Mouse (Mus musculus): ENCODE data around the gene Plekhm2. TPM values are rescaled to one million over a fixed set of nuclear protein-coding genes. Genes with fewer than 3 reads are reported as not detected.

The Plekhm2 gene
- polyA plus RNA-seq, 1 experiment = not detected

DNA sequence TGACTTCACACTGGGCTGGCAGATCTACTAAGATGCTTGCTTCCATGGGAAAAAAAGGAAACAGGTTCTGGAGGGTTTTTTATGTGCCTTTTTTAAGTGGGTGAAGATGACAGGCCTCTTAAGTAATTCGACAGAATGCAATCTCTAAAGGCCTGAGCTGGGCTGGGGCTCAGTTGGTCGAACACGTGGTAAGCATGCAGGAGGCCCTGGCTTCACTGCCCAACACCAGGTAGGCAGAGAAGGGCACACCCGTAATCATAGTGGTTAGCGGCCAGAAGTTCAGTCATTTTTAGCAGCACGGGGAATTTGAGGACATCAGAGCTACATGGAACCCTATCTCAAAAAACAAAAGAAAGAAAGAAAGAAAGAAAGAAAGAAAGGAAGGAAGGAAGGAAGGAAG lies 10.2 kb downstream of the Plekhm2 start:
- H3K27ac ChIP-seq (ENCODE audit: insufficient read depth, low read depth, low read length) = no peak overlapping the region
- TF ChIP-seq CTCF (IDR thresholded peaks at IDR 0.05; ENCODE audit: insufficient read depth, low read depth, low read length) (no peak), POLR2A (IDR thresholded peaks at IDR 0.05; ENCODE audit: insufficient read depth, low read depth, low read length) (no peak)
- no peak overlapping the region for H3K4me3 ChIP-seq (ENCODE audit: insufficient read depth, low read depth, low read length)
- WGBS = 91% methylated on average over 6 of the region's 6 CpGs
- H3K4me1 ChIP-seq (ENCODE audit: control insufficient read depth, insufficient read depth, low read length) = peaks cover 43% of the 10 kb centered on the region

- WGBS = 60% methylated on average over 13 of the region's 13 CpGs
- no peak overlapping the region for H3K4me3 ChIP-seq (ENCODE audit: insufficient read depth, low read depth, low read length)
- H3K4me1 ChIP-seq (ENCODE audit: control insufficient read depth, insufficient read depth, low read length) = peaks cover 45% of the 10 kb centered on the region
- no peak overlapping the region for H3K27ac ChIP-seq (ENCODE audit: insufficient read depth, low read depth, low read length)
- TF ChIP-seq CTCF (IDR thresholded peaks at IDR 0.05; ENCODE audit: insufficient read depth, low read depth, low read length) = no peak
- TF ChIP-seq POLR2A (IDR thresholded peaks at IDR 0.05; ENCODE audit: insufficient read depth, low read depth, low read length) = no peak
Observed at GRCm38 (mm10) chr4:141653813-141654212, 10.9 kb downstream of the Plekhm2 start.

DNA sequence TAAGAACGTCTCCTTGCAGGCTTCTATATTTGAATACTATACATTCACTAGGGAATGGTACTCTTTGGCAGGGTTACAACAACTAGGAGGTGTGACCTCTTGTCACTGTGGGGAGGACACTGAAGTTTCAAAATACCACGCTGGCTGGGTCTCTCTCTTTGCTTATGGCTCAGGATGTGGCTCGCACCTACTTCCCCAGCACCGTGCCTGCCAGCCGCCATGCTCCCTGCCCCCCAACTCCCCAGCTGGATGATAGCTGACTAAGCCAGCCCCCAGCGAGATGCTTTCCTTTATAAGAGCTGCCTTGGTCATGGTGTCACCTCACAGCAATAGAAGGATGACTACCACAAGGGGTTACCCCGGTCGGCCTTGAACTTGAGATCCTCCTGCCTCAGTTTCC lies 11.7 kb downstream of the Plekhm2 start:
- TF ChIP-seq POLR2A (IDR thresholded peaks at IDR 0.05; ENCODE audit: insufficient read depth, low read depth, low read length) = no peak
- no peak for TF ChIP-seq CTCF (IDR thresholded peaks at IDR 0.05; ENCODE audit: insufficient read depth, low read depth, low read length)
- no peak overlapping the region for H3K27ac ChIP-seq (ENCODE audit: insufficient read depth, low read depth, low read length)
- H3K4me1 ChIP-seq (ENCODE audit: control insufficient read depth, insufficient read depth, low read length) = peaks cover 39% of the 10 kb centered on the region
- H3K4me3 ChIP-seq (ENCODE audit: insufficient read depth, low read depth, low read length) = no peak overlapping the region
- 61% methylated on average over 8 of the region's 8 CpGs for WGBS

DNA sequence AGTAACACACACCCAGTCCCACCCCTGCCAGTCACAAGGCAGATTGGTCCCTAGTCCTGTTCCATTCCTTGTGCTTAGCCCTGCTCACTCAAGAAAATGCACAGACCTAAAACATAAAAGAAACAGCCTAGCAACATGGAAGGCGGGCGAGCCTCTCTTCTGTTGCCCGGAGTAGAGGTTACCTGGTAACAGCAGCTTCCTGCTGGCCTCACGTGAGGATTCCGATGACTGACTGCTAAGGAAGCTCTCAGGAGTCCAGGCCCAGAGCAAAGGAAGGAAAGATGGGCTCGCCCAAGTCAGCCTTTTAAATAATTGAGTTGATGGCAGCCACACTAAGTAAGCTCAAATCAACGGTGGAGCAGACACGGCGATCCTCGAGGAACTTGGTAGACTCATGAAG lies 12.8 kb downstream of the Plekhm2 start:
- TF ChIP-seq CTCF (IDR thresholded peaks at IDR 0.05; ENCODE audit: insufficient read depth, low read depth, low read length) (no peak), POLR2A (IDR thresholded peaks at IDR 0.05; ENCODE audit: insufficient read depth, low read depth, low read length) (no peak)
- no peak overlapping the region for H3K4me3 ChIP-seq (ENCODE audit: insufficient read depth, low read depth, low read length)
- H3K4me1 ChIP-seq (ENCODE audit: control insufficient read depth, insufficient read depth, low read length) = peaks cover 35% of the 10 kb centered on the region
- H3K27ac ChIP-seq (ENCODE audit: insufficient read depth, low read depth, low read length) = no peak overlapping the region
- WGBS = 90% methylated on average over 10 of the region's 10 CpGs

- H3K4me3 ChIP-seq (ENCODE audit: insufficient read depth, low read depth, low read length) = no peak overlapping the region
- H3K27ac ChIP-seq (ENCODE audit: insufficient read depth, low read depth, low read length) = no peak overlapping the region
- peaks cover 32% of the 10 kb centered on the region for H3K4me1 ChIP-seq (ENCODE audit: control insufficient read depth, insufficient read depth, low read length)
- 65% methylated on average over 6 of the region's 6 CpGs for WGBS
- TF ChIP-seq POLR2A (IDR thresholded peaks at IDR 0.05; ENCODE audit: insufficient read depth, low read depth, low read length) (no peak), CTCF (IDR thresholded peaks at IDR 0.05; ENCODE audit: insufficient read depth, low read depth, low read length) (no peak)
Observed at GRCm38 (mm10) chr4:141651286-141651685, 13.4 kb downstream of the Plekhm2 start.

GRCm38 (mm10) chr4:141649244-141649643 lies 15.5 kb downstream of the Plekhm2 start:
- WGBS = 52% methylated on average over 6 of the region's 6 CpGs
- no peak overlapping the region for H3K4me3 ChIP-seq (ENCODE audit: insufficient read depth, low read depth, low read length)
- no peak for TF ChIP-seq POLR2A (IDR thresholded peaks at IDR 0.05; ENCODE audit: insufficient read depth, low read depth, low read length)
- H3K4me1 ChIP-seq (ENCODE audit: control insufficient read depth, insufficient read depth, low read length) = peaks cover 30% of the 10 kb centered on the region
- H3K27ac ChIP-seq (ENCODE audit: insufficient read depth, low read depth, low read length) = no peak overlapping the region; the same call in 1 of the 2 replicates

DNA sequence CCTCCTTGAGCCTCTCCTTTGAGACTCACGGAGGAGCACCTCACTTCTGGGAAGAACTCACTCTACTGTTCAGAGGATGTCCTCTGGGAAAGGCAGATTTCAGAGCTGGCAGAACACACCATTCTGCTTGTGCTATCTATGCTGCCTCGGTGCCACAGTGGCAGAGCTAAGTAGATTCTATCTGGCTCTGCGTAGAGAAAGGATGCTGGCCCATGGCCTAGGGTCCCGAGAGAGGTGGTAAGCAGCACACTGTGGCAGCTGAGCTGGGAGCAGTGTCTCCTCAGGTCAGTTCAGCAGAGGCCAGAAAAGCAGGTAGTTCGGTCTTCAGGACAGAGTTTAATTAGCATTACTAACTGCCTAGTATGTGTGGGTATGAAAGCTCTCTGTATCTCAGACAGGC lies 16.4 kb downstream of the Plekhm2 start:
- peaks cover 31% of the 10 kb centered on the region for H3K4me1 ChIP-seq (ENCODE audit: control insufficient read depth, insufficient read depth, low read length)
- TF ChIP-seq CTCF (IDR thresholded peaks at IDR 0.05; ENCODE audit: insufficient read depth, low read depth, low read length) = no peak
- TF ChIP-seq POLR2A (IDR thresholded peaks at IDR 0.05; ENCODE audit: insufficient read depth, low read depth, low read length) = no peak
- WGBS = 66% methylated on average over 5 of the region's 5 CpGs

DNA sequence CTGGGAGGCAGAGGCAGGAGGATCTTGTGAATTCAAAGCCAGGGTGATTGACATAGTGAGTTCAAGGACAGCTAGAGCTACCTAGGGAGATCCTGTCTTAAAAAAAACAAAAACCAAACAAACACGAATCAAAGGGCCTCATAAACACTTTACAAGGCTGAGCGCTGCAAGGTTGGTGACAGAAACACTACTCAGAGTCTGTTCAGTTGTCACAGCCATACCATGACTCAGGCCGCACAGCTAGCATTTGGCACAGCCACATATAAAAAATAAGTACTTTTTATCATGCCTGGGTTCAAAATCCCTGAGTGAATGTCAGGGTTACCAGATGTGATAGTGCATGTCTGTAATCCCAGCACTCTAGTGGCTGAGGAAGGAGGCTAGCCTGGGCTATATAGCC lies 17.5 kb downstream of the Plekhm2 start:
- Histone ChIP-seq H3K4me3 (ENCODE audit: insufficient read depth, low read depth, low read length) (no peak overlapping the region), H3K4me1 (ENCODE audit: control insufficient read depth, insufficient read depth, low read length) (peaks cover 33% of the 10 kb centered on the region), H3K27ac (ENCODE audit: insufficient read depth, low read depth, low read length) (no peak overlapping the region)
- 84% methylated on average over 3 of the region's 3 CpGs for WGBS
- TF ChIP-seq CTCF (IDR thresholded peaks at IDR 0.05; ENCODE audit: insufficient read depth, low read depth, low read length) (no peak), POLR2A (IDR thresholded peaks at IDR 0.05; ENCODE audit: insufficient read depth, low read depth, low read length) (no peak)

More for the DNA sequence above, 16.4 kb downstream of the Plekhm2 start:
- H3K27ac ChIP-seq (ENCODE audit: insufficient read depth, low read depth, low read length) = no peak overlapping the region
- no peak overlapping the region for H3K4me3 ChIP-seq (ENCODE audit: insufficient read depth, low read depth, low read length)

DNA sequence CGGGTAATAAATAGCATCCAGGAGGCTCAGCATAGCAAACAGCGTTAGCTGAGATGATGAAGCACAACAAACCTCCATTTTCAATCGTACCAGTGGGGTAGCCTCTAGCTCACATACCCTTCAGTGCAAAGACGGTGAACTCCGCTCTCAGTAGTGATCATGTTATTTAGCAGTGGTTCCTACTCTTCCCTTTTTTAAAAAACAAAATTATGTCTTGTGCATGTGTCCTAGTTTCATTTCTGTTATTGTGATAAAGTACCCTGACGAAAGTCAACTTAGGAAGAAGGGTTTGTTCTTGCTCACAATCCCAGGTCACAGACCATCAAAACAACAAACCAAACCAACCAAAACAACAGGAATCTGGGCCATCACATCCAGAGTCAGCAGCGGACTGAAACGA lies 18.7 kb downstream of the Plekhm2 start:
- no peak overlapping the region for H3K27ac ChIP-seq (ENCODE audit: insufficient read depth, low read depth, low read length)
- H3K4me3 ChIP-seq (ENCODE audit: insufficient read depth, low read depth, low read length) = no peak overlapping the region
- H3K4me1 ChIP-seq (ENCODE audit: control insufficient read depth, insufficient read depth, low read length) = peaks cover 33% of the 10 kb centered on the region
- WGBS = 92% methylated on average over 8 of the region's 8 CpGs
- TF ChIP-seq CTCF (IDR thresholded peaks at IDR 0.05; ENCODE audit: insufficient read depth, low read depth, low read length) = no peak
- no peak for TF ChIP-seq POLR2A (IDR thresholded peaks at IDR 0.05; ENCODE audit: insufficient read depth, low read depth, low read length)

Data from olfactory bulb, adult 2 months (tissue).